Mouse (Mus musculus) heart, postnatal 0 days (tissue): ENCODE data around the gene Olfr1156.

Experiments used
- CTCF ChIP-seq: IDR thresholded peaks from 2 replicates; pipeline ENCODE4 v1.5.1; 2016; ENCODE audit warnings: antibody characterized with exemption, control low read depth, low read depth
- EP300 ChIP-seq: IDR thresholded peaks from 2 replicates; pipeline ENCODE4 v1.6.1; 2016; ENCODE audit warnings: antibody characterized with exemption, low read depth

GRCm38 (mm10) chr2:87968199-87968598 lies 15.3 kb upstream of the Olfr1156 start, which contains the start of gene Olfr1157:
- TF ChIP-seq CTCF, result no peak
- no peak for TF ChIP-seq EP300
